Mouse (Mus musculus) frontal cortex, postnatal 25 days (tissue): ENCODE data around the gene Zbed5.
"Not testable (repeated sequence)": the region's sequence is repeated elsewhere in the genome, so short reads cannot be mapped to it uniquely, and the experiment has no call there.

Experiments used
- DNase-seq, 2 experiments: peaks; one replicate each; pipeline ENCODE4 v3.0.0; 2022; ENCODE audit warnings: low spot score in 2 of 2

Gene Zbed5

DNA sequence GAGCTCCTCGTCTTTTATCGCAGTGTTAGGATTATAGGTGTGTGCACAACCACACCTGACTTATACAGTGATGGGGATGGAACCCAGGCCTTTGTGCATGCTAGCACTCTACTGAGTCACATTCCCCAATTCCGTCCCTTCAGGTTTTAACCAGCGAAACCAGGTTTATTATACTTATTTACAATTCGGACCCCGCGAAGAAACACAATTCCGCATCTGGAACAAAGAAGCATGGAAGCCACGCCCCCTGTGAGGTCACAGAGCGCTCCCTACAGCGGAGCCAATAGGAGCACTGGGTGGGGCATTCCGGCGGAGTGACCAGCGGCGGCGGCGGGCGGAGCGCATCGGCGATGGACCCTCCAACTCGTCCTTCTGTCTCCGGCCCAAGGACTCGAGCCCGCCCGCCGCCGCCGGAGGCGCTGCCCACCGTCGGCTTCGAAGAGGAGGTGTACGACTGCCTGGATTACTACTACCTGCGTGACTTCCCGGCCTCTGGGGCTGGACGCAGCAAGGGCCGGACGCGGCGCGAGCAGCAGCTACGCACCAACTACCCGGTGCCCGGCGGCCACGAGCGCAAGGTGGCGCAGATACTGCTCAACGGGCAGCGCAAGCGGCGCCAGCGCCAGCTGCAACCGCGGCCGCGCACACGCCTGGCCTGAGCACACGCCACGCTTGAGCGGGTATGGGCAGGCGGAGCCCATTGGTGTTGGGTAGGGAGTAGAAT lies 12.9 kb downstream of the Zbed5 start, which contains the start of gene Nupr1l:
Gene Nupr1l, plus strand, starts transcription at position 299 of the 724 bp plus-strand sequence.
- DNase-seq = peak; percentile 68 to 75

DNA sequence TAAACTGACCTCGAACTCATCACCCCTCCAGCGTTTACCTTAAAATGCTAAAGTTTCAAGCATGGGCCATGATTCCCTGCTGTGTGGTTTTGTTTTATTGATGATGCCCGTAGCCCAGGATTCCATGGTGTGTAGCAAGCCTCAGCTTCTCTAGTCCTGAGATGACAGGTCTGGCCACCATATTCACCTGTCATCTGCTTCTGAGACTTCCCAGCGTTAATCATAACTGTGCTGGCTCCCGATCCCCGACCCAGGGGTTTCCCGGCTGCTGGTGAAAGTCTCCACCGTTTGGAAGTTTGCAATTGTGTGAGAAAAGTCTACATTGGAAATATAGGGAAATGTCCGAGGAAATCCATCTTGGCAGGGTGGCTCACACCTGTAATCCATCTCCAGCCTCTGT lies 13.6 kb downstream of the Zbed5 start:
- DNase-seq = no peak

DNA sequence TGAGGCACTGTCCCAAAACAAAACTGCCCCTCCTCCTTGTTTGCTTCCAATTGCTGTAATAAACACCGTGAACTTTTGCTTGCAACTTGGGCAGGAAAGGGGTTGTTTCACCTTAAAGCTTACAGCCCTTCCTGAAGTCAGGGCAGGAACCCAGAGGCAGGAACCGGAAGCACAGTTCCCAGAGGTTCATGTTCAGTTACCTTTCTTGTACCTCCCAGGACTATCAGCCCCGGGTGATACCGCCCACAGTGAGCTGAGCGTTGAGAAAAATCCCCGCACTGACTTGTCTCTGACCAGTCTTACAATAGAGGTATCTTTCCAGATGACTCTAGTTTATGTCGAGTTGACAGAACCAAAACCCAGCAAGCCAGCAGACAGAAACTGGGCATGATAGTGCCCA lies 14.1 kb downstream of the Zbed5 start:
- no peak for DNase-seq

DNA sequence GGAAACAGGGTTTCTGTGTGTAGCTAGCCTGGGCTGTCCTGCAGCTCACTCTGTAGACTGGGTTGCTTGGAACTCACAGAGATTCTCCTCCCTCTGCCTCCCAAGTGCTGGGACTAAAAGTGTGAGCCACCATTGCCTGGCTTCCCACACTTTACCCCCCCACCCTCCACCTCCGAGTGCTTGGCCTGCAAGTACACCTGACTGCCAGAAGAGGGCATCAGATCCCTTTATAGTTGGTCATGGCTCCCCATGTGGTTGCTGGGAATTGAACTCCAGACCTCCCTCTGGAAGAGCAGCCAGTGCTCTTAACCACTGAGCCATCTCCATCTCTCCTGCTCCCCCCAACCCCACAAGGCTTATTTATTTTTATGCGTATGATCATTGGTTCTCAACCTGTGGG lies 18.5 kb downstream of the Zbed5 start:
- DNase-seq = no peak

DNA sequence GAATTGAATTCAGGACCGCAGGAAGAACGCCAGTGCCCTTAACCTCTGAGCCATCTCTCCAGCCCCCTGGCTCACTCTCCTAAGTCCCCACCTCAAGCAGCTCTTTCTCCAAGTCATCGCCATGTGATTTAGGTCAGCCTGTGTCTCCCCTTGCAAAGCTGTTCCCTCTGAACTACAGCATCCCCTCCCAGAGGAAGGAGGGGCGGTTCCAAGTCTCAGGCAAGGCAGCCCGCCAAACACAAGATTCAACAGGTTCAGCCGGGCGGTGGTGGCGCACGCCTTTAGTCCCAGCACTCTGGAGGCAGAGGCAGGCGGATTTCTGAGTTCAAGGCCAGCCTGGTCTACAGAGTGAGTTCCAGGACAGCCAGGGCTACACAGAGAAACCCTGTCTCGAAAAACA lies 20.0 kb downstream of the Zbed5 start:
- DNase-seq = not testable (repeated sequence)

DNA sequence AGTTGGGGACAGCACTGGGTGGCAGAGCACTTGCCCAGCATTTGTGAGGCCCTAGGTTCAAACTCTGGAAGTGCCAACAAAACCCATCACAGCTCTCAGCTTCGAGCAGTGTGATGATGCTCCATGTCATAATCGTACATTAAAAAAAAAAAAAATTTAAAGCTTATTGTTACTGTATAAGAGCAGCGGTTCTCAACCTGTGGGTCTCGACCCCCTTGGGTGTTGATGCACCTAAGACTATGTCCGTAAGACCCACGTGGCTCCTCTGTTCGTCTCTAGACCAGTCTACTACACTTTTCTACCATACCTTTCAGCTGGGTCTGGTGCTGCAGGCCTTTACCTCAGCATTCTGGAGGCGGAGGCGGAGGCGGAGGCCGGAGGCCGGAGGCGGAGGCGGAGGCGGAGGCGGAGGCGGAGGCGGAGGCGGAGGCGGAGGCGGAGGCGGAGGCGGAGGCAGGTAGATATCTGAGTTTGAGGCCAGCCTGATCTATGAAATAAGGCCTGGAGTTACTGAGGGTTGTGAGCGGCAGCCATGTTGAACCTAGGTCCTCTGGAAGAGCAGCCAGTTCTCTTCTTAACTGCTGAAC lies 22.6 kb downstream of the Zbed5 start:
- no peak for DNase-seq

DNA sequence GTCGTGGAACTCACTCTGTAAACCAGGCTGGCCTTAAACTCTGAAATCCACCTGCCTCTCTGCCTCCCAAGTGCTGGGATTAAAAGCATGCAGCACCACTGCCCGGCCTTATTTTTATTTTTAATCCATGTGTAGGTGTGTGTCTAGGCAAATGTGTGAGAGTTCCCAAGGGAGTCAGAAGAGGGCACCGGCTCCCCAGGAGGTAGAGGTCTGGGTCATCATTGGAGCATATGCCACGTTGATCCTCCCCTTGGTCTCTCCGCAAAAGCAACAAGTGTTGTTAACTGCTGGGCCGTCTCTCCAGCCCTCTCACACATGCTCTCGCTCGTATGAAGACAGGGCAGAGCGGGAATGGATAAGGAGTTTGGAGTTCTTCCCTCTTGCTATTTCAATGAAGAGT lies 23.2 kb downstream of the Zbed5 start:
- DNase-seq = no peak

DNA sequence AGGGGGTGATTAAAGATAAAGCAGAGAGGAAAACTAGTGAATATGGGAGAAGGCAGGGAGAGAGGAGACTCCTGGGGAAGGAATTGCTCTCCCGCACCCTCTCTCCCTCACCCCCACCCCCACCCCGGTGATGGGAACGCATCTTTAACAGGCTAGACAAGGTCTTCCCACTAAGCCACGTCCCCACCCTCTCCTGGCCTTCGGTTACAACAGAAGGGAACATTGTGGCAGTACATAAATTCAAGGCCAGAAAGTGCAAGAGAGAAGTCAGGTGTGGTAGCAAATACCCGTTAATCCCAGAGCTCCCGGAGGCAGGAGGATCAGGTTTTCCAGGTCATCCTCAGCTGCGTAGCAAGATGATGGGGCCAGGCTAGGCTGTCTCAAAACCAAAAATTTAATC lies 23.8 kb downstream of the Zbed5 start:
- no peak for DNase-seq

DNA sequence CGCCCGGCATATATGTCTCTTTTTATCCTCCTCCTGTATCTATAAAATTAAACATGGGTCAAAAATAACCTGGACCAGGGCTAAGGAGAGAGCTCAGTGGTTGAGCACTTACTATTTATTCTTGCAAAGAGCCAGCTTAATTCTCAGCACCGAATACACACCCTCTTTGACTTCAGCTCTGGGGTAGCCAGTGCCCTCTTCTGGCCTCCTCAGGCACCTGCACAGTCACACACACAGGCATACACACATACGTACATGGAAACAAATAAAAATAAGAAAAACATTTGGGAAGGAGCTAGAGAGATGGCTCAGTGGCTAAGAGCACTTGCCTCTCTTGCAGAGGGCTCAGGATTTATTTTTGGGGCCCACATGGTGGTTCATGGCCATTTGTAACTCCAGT lies 26.4 kb downstream of the Zbed5 start:
- DNase-seq = no peak

DNA sequence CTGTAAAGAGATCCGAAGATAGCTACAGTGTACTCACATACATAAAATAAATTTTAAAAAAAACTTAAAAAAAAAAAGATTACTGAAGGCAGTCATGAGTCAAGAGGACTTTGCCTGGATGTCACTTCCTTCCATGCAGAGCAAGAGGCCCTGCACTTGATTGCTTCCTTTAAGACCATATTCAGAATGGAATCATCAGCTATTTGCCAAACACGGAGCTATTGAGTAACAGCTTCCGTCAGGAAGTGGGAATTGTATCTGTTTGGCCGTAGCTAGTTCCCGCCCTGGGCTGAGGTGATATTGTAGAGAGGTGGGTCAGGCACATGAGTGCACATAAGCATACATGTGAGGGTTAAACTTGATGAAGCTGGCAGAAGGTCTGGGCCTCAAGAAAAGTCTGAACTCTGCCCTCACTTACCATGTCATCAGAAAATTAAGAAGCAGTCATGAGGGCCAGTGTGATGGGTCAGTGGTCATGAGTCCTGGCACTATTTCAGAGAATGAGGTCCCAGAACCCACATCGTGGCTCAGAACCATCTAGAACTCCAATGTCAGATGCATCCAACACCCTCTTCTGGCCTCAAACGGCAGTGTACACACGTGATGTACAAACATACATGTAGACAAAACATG lies 29.4 kb downstream of the Zbed5 start:
- no peak for DNase-seq

DNA sequence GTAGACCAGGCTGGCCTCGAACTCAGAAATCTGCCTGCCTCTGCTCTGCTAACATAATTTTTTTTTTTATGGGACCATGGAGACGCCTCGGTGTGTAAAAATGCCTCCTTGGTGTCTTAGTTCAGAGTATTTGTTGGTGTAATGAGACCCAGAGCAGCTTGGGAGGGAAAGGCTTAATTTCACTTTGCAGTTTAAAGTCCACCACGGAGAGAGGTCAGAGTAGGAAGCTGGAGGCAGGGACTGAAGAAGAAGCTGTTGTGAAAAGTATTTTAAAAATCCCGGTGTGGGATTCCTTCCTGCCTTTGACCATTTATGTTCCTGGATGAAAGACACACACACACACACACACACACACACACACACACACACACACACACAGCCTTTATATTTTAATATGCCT lies 30.4 kb downstream of the Zbed5 start:
- DNase-seq = no peak

DNA sequence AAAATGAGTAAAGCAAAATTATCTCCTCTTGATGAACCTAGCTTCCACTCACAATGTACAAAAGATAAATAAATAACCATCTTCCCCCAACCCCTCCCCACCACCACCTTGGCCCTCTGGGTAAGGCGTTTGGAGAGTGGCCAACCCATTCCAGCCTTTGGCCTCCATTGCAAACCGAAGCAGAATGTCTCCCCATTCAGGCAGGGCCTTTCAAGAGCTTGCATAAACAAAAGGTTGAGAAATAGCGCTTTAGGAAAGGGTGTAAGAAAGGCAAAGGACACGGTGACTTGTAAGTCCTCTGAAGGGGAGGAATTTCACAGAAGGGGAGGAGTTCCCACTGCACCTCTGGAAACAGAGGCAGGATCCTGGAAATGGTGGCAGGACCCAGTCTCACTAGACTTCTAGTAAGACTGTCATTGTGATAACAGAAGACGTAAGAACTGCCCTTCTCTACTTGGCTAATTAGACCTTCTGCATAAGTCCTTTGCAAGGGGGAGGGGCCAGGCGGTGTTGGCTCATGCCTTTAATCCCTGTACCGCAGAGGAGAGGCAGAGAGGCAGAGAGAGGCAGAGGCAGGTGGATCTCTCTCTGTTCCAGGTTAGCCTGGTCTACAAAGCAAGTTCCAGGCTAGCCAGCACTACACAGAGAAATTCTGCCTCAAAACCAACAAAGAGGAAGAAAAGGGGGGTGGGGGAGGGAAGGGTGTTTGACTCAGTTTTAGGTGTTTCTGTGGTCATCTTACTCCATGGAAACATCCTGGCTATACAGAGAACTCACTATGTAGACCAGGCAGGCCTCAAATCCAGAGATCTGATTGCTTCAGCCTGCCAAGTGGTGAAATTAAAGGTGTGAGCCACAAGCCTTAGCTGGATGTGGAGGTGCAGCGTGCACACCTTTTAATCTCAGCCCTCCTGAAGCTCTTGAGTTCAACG lies 34.7 kb downstream of the Zbed5 start:
- DNase-seq = no peak

DNA sequence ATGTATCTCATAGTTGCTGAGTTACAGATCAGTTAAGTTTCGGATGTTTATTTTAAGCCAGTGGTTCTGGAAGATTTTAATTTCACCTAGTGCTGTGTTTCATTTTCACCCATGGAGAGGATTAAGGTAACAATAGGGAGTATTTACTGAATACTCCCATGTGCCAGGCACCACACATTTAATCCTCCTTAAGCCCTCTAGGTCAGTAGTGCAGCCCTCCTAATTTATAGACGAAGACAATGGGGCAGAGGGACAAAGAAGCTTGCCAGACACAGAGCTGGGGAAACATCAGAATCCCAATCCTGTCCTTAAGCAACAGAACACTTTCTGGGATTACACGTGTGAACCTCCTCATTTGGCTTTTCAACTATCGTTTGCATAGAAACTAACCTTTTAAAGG lies 41.4 kb downstream of the Zbed5 start:
- no peak for DNase-seq

DNA sequence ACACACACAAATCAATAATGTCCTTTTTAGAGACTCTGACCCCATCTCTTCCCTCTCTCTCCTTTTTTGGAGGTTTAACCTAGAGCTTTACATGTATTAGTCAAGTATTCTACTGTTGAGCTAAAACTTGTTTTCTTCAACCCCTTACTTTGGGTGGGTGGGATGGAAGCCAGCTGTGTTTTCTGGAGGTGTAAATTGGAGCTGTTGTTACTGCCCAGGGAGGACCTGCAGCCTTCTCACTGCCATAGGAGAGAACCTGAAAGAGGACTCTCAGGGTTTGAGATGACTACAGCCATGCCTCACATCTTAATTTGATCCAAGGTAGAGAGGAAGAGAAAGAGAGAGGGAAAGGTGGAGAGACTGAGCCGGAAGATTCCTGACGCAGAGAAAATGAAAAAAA lies 44.8 kb downstream of the Zbed5 start:
- no peak for DNase-seq

DNA sequence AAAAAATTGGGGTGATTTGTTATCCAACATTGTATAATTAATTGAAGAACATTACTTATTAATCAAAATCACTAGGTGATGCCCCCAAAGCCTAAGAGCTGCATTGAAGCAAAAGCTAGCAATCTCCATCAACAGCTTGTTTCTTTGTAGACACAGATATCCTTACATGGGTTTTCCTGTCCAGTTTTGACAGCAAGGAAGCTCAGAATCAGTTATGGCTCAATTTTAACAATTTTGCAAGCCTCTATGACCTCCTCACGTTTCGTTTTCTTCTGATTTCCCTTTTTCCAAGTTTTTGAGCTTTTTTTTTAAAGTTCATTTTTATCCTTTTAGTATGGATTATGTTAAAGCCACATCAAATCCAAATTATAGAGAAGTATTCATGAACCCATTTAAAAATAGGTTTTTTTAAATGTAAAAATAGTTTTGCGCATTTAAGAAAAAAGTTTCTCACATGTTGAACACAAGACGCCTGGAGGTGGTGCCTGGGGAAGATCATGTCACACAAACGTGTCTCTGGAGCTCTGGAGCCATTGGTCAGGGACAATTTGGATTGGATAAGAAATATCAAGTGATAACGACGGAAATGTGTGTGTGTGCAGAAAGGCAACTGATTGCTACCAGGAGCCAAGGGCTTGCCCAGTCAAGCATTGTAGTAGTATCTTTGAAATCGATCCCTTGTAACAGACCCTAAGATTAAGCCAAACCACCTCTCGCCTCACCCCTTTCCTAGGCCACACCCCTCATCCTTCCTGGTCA lies 45.4 kb downstream of the Zbed5 start:
- no peak for DNase-seq

DNA sequence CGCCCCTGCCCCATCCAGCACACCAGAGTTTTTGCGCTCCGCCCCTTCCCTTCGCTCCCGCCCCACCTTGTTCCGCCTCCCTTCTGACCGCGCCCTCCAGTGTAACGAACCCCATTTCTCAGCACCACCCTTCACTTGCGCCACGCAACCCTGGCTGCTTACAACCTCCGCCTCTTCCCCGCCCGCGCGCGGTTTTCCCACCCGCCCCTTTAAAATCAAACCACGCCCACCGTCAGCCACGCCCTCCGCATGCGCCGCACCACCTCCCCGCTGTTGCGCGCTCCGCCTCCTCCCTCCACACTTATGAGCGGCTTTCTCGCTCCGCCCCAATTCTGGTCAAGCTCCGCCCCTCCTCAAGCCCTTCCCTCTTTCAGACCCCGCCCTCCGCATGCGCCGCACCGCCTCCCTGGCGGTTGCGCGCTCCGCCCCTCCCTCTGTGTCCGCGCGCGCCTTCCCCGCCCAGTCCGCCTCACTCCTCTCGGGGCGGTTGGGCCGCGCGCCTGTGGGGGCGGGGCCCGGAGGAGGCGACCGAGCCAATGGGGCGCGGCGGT lies 46.0 kb downstream of the Zbed5 start, which contains the start of gene Vkorc1l1:
Gene Vkorc1l1, plus strand, starts transcription at position 476 of the 551 bp plus-strand sequence.
- peak; percentile 90 to 95 for DNase-seq

DNA sequence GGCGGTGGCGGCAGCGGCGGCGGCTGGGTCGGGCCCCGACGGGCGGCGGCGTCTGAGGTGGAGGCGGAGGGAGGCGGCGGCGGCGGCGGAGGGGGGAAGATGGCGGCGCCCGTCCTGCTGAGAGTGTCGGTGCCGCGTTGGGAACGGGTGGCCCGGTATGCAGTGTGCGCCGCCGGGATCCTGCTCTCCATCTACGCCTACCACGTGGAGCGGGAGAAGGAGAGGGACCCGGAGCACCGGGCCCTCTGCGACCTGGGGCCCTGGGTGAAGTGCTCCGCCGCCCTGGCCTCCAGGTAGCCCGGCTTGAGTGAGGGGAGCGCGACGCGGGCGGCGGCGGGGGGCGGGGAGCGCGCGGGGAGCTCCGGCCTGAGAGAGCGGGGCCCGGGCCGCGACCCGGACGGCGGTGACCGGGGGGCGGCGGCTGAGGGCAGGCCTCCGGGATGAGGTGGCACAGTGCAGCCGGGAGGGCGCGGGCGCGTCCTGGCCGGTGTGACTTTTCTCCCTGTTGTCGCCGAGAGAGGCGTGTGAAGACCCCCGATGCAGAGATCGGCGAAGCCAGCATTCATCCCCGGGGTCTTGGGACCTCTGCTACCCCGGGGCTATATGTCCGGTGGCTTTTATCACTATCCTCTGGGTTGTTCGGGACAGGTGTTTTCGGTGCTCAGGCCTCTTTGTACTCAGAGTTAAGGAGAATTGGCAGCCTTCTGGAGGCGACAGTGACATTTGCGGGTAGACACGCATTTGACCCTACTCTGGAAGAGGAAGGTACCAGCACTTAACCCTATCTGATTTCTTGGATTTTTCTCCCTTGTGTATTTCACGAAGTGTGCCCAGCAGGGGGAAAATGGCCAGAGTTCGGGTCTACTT lies 46.8 kb downstream of the Zbed5 start:
- DNase-seq = peak; percentile 11 to 14

DNA sequence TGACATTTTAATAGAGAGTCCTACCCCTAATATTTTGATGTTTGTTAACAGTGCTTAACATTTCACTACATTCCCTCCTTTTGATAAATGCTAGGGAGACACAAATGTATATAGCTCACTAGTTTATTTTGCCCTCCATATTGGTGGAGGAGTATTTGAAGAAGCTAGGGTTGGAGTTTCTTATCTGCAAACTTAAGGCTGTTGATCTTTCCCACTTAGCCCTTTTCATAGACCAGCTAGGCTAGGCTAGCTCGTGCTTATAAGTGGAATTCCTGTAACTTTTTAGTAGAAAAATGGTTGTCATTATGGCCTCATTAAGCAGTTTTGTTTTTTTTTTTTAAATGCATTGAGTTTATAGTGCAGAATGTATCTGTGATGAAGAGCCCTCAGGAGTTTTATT lies 47.9 kb downstream of the Zbed5 start:
- no peak for DNase-seq

DNA sequence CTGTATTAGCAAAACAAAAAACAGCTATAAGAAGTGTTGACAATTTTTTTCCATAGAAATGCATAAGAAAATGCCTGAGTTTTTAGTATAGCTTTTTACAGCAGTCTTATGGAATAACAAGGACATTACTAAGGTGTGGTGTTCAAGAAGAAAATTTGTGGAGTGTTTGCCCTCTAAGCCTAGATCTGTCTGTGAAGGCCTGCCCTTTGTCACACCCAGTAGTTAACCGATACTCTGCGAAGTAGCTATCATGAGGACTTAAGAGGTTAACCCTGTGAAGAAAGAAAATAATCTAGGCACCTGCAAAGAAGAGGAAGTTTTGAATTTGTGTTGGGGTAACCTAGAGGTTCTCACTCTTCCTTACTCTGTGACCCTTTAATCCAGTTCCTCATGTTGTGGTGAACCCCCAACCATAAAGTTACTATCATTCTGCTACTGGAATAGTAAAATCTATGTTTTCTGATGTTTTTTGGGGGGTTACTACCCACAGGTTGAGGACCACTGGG lies 52.1 kb downstream of the Zbed5 start:
- DNase-seq = no peak

DNA sequence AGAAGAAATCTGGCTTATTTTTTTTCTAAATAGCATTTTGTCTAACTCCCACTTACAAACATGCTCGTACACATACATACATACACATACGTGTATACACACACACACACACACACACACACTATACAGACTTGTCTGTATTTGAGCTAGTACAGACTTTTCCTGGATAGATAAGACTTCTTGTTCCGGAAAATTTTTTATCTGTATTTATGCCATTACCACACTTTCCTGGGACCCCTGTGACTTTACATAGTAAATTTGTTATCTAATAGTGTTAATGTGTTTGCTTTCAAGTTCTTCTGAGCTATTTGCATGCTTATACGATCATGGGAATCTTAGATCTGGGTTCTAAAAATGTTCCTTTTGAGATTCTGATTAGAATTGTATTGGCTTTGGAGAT lies 56.6 kb downstream of the Zbed5 start:
- no peak for DNase-seq
